Mouse (Mus musculus): Measurements from ENCODE around the gene Tbx18. TPM values are rescaled to one million over a fixed set of nuclear protein-coding genes. Genes with fewer than 3 reads are reported as not detected.

Gene Tbx18
- polyA plus RNA-seq, 1 experiment from 2014 or later, result 6.2 TPM

DNA sequence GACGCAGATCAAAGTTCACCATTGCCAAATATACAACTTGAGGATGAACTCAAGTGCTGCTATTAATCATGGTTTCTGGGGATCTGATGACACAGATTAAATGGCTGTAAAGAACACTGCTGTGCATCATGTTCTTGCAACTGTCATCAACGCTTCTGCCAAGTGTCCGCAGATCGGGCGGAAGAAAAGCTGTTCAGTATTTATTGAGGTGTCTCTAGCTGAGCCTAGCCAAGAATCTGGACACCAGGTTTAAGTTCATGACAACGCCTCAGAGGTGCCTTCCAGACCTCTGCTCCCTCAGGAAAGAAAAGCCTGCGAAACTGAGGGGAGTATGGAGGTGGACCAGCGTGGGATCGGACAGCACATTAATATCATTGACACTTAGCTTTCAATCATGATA lies 44.1 kb downstream of the Tbx18 start:
- Histone ChIP-seq H3K4me1 (no peaks in the 10 kb centered on the region), H3K4me3 (no peak overlapping the region), H3K27me3 (no peaks in the 10 kb centered on the region), H3K9ac (no peak overlapping the region), H3K36me3 (no peaks in the 10 kb centered on the region), H3K9me3 (replicated peaks) (no peaks in the 10 kb centered on the region), H3K4me2 (replicated peaks) (no peak overlapping the region), H3K27ac (no peak overlapping the region)
- no peak for ATAC-seq (ENCODE audit: low FRiP score)
- 87% methylated on average over 9 of the region's 9 CpGs for WGBS

DNA sequence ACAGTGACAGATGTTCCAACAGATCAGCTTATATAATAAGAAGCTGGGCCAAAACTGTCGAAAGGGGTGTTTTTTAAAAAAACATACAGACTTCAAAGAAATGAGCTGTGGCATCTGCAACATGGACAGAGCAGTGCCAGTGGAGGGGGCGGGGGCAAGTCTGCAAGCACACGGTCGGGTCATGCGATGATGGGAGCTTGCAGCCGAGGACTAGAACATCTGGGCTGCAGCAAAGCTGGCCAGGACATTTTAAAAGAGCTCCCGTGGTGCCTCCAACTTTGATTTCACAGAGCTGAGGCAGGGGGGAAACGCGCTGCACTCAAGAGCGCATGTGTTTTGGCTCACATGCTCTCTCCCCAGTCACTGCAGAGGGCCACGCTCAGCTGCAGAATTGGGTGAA lies 48.8 kb downstream of the Tbx18 start:
- Histone ChIP-seq H3K36me3 (no peaks in the 10 kb centered on the region), H3K4me1 (no peaks in the 10 kb centered on the region), H3K9ac (no peak overlapping the region), H3K4me3 (no peak overlapping the region), H3K4me2 (replicated peaks) (no peak overlapping the region), H3K27ac (no peak overlapping the region), H3K27me3 (no peaks in the 10 kb centered on the region), H3K9me3 (replicated peaks) (no peaks in the 10 kb centered on the region)
- 63% methylated on average over 11 of the region's 11 CpGs for WGBS
- ATAC-seq (ENCODE audit: low FRiP score), result no peak
